In the genomic region with DNA sequence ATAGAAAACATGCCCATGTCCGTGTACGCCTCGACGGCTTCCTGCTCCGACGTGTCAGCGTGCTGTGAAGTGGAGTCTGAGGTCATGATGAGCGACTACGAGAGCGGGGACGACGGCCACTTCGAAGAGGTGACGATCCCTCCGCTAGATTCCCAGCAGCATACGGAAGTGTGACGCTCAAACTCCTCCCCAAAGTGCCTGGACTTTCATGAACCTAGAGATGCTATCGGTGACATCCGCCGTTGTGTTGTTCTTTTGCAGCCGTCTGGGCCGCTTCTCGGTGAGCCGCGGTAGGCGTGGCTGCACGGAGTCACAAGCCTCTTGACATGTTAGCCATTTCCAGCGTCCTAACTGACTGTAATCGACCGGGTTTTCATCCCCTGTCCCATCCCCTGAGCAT, we compare ENCODE assay signal across 28 mouse cellular contexts. TPM values are rescaled to one million over a fixed set of nuclear protein-coding genes. Genes with fewer than 3 reads are reported as not detected.
"Had no signal": no experiment of that assay in that cellular context is flagged by ENCODE, and none has a peak within 500 bp of the region (broad histone marks: within the 10 kb centered on the region; RNA-seq: fewer than 3 reads in every experiment).

No protein-coding gene starts in this region.

- H3K4me3 ChIP-seq: limb, embryonic 12.5 days; limb, embryonic 15.5 days; neural tube, embryonic 12.5 days; neural tube, embryonic 15.5 days; stomach, embryonic 15.5 days had no signal

- H3K27me3 ChIP-seq: limb, embryonic 12.5 days; limb, embryonic 15.5 days; neural tube, embryonic 12.5 days; neural tube, embryonic 15.5 days; stomach, embryonic 15.5 days had no signal

- H3K9me3 ChIP-seq: limb, embryonic 12.5 days; limb, embryonic 15.5 days; neural tube, embryonic 12.5 days; neural tube, embryonic 15.5 days; stomach, embryonic 15.5 days had no signal

- H3K27ac ChIP-seq: limb, embryonic 12.5 days; limb, embryonic 15.5 days; liver, embryonic 14.5 days; macrophage; neural tube, embryonic 12.5 days; neural tube, embryonic 15.5 days; stomach, embryonic 15.5 days had no signal

- H3K4me1 ChIP-seq: limb, embryonic 12.5 days; limb, embryonic 15.5 days; neural tube, embryonic 12.5 days; neural tube, embryonic 15.5 days; stomach, embryonic 15.5 days had no signal

- H3K9ac ChIP-seq: limb, embryonic 12.5 days; limb, embryonic 15.5 days; liver, embryonic 14.5 days; liver, postnatal 0 days; lung, embryonic 14.5 days; neural tube, embryonic 12.5 days; neural tube, embryonic 15.5 days; stomach, embryonic 15.5 days had no signal

- DNase-seq: kidney, adult 18-20 months; kidney, adult 9 months; kidney, postnatal 14 days; kidney, postnatal 4 days; liver, postnatal 0 days; lung, embryonic 14.5 days; midbrain, embryonic 14.5 days; right cerebral cortex, adult 18-20 months; right cerebral cortex, postnatal 25 days; spleen, adult 18-20 months; thymus, adult 2 months; thymus, postnatal 14 days; thymus, postnatal 4 days had no signal

- ATAC-seq: liver, postnatal 0 days; lung, postnatal 0 days had no signal

RNA-seq across cellular contexts. Expression of a gene that starts 17.7 kb away (rescaled TPM):
- total RNA-seq: layer of hippocampus, adult 18-20 months; layer of hippocampus, postnatal 14 days; left cerebral cortex, adult 18-20 months; left cerebral cortex, postnatal 36 days; megakaryocyte-erythroid progenitor cell, adult 5-6 weeks had no signal
- polyA plus RNA-seq: kidney, embryonic 16.5 days; limb, embryonic 12.5 days; liver, embryonic 11.5 days; lung, postnatal 0 days; macrophage had no signal
